ENCODE assay signal across 8 mouse cellular contexts in the genomic region with DNA sequence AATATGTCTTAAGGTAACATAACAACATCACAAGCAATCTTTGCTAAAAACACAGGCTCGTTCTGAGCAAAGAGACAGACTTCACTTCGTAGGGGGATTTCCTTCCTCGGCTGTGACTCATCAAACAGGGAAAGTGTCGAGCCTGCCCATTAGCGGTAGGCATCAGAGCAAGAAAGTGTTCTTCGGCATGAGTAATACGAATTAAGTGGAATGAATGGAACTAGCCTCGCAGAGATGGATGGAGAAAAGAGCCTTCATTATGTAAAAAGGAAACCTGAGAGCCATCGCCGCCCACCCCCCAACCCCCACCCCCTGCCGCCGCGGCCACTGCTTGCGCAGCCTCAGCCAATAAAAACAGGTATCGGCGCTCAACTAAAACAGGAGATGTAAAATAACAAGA. TPM values are rescaled to one million over a fixed set of nuclear protein-coding genes. Genes with fewer than 3 reads are reported as not detected.
DNase-seq lines count a peak whose midpoint lies in the region; ATAC-seq and TF ChIP-seq lines count a peak whose summit lies in the region.

No protein-coding gene starts in this region.

- no peaks in the 10 kb centered on the region for H3K9me3 ChIP-seq in kidney, embryonic 14.5 days (ENCODE audit: control insufficient read depth, low read length)
- H3K9me3 ChIP-seq in forebrain, postnatal 0 days (ENCODE audit: low read length) = no peaks in the 10 kb centered on the region
- no peaks in the 10 kb centered on the region for H3K9me3 ChIP-seq in liver, embryonic 14.5 days (ENCODE audit: control insufficient read depth, low read length)
- no peaks in the 10 kb centered on the region for H3K9me3 ChIP-seq in stomach, embryonic 15.5 days

- H3K4me1 ChIP-seq in kidney, embryonic 14.5 days (ENCODE audit: control insufficient read depth, insufficient read depth, low read length) = peaks cover 6% of the 10 kb centered on the region; the same call in 1 of the 2 replicates
- H3K4me1 ChIP-seq in forebrain, postnatal 0 days (ENCODE audit: insufficient read depth) = no peaks in the 10 kb centered on the region
- peaks cover 0 to 3% of the 10 kb centered on the region in 2 experiments; a peak in 2 of 4 replicates for H3K4me1 ChIP-seq in liver, embryonic 14.5 days (replicated peaks; ENCODE audit: control insufficient read depth in 2 of 2, insufficient read depth in 2 of 2, low read length in 1 of 2)
- H3K4me1 ChIP-seq in stomach, embryonic 15.5 days = no peaks in the 10 kb centered on the region

- ATAC-seq in kidney, embryonic 14.5 days (ENCODE audit: low FRiP score, low TSS enrichment) = peak; percentile 63; the same call in 1 of the 2 replicates
- ATAC-seq in forebrain, postnatal 0 days = peak; percentile 73
- ATAC-seq in liver, embryonic 14.5 days (ENCODE audit: insufficient read depth) = no peak
- ATAC-seq in stomach, embryonic 15.5 days (ENCODE audit: insufficient read depth, low FRiP score, low read depth) = no peak

- H3K27ac ChIP-seq in kidney, embryonic 14.5 days (ENCODE audit: low read depth, low read length) = no peak overlapping the region
- no peak overlapping the region for H3K27ac ChIP-seq in forebrain, postnatal 0 days (ENCODE audit: low read depth, low read length)
- no peak overlapping the region for H3K27ac ChIP-seq in liver, embryonic 14.5 days
- H3K27ac ChIP-seq in stomach, embryonic 15.5 days = no peak overlapping the region

- H3K4me2 ChIP-seq in kidney, embryonic 14.5 days (replicated peaks; ENCODE audit: low read depth, low read length) = peak overlapping the region; percentile 48
- peak overlapping the region; percentile 50 for H3K4me2 ChIP-seq in forebrain, postnatal 0 days (ENCODE audit: low read depth)
- H3K4me2 ChIP-seq in liver, embryonic 14.5 days (ENCODE audit: low read depth) = peak overlapping the region; percentile 48
- H3K4me2 ChIP-seq in stomach, embryonic 15.5 days = peak overlapping the region; percentile 64

- peak overlapping the region; percentile 33 for H3K4me3 ChIP-seq in kidney, embryonic 14.5 days (ENCODE audit: low read length)
- H3K4me3 ChIP-seq in forebrain, postnatal 0 days (ENCODE audit: low read depth, low read length) = peak overlapping the region; percentile 27
- H3K4me3 ChIP-seq in liver, embryonic 14.5 days (ENCODE audit: insufficient read depth in 1 of 2, low read depth in 2 of 2, low read length in 2 of 2) = peak overlapping the region; percentile 5 to 35; a peak in 3 of 4 replicates
- H3K4me3 ChIP-seq in stomach, embryonic 15.5 days (replicated peaks) = peak overlapping the region; percentile 30

- no peak for TF ChIP-seq CTCF in forebrain, postnatal 0 days (IDR thresholded peaks at IDR 0.05; ENCODE audit: low read depth)
- no peak for TF ChIP-seq CTCF in liver, embryonic 14.5 days (IDR thresholded peaks at IDR 0.05; ENCODE audit: low read depth)

- intact Hi-C loops in gastrocnemius, postnatal 14 days (cut with DNase I; ENCODE audit: low total_unique reads) = no loop called here

- no peaks in the 10 kb centered on the region for H3K36me3 ChIP-seq in kidney, embryonic 14.5 days (ENCODE audit: control insufficient read depth, insufficient read depth, low read length)
- H3K36me3 ChIP-seq in forebrain, postnatal 0 days (ENCODE audit: insufficient read depth) = no peaks in the 10 kb centered on the region
- H3K36me3 ChIP-seq in liver, embryonic 14.5 days (replicated peaks; ENCODE audit: control insufficient read depth, insufficient read depth, low read depth) = no peaks in the 10 kb centered on the region
- H3K36me3 ChIP-seq in stomach, embryonic 15.5 days = no peaks in the 10 kb centered on the region

- no peak for TF ChIP-seq EP300 in liver, embryonic 14.5 days (IDR thresholded peaks at IDR 0.05; ENCODE audit: low read depth)

- H3K9ac ChIP-seq in kidney, embryonic 14.5 days (ENCODE audit: low read depth, low read length) = no peak overlapping the region
- H3K9ac ChIP-seq in forebrain, postnatal 0 days = no peak overlapping the region
- no peak overlapping the region for H3K9ac ChIP-seq in liver, embryonic 14.5 days (replicated peaks)
- H3K9ac ChIP-seq in stomach, embryonic 15.5 days = no peak overlapping the region

- H3K27me3 ChIP-seq in kidney, embryonic 14.5 days (ENCODE audit: control insufficient read depth, insufficient read depth, low read length) = no peaks in the 10 kb centered on the region
- no peaks in the 10 kb centered on the region for H3K27me3 ChIP-seq in forebrain, postnatal 0 days (ENCODE audit: insufficient read depth, low read length)
- no peaks in the 10 kb centered on the region for H3K27me3 ChIP-seq in liver, embryonic 14.5 days (ENCODE audit: control insufficient read depth, insufficient read depth, low read length)
- H3K27me3 ChIP-seq in stomach, embryonic 15.5 days (replicated peaks) = no peaks in the 10 kb centered on the region

- no peak for DNase-seq in kidney, adult 18-20 months
- DNase-seq in NIH3T3 (ENCODE audit: low read depth) = peak; percentile 60
- DNase-seq in forebrain, postnatal 0 days = no peak
- DNase-seq in liver, embryonic 14.5 days (ENCODE audit: low read depth in 3 of 3, low spot score in 3 of 3) = peak in 1 of 3 experiments; percentile 11
- DNase-seq in gastrocnemius, postnatal 14 days = no peak
- DNase-seq in kidney, postnatal 10 days = no peak

- WGBS in kidney, embryonic 14.5 days = under 1% methylated on average over 16 of the region's 16 CpGs
- under 1% methylated on average over 16 of the region's 16 CpGs for WGBS in forebrain, postnatal 0 days
- 2% methylated on average over 16 of the region's 16 CpGs for WGBS in liver, embryonic 14.5 days (ENCODE audit: insufficient replicate concordance)
- 2% methylated on average over 16 of the region's 16 CpGs for WGBS in stomach, embryonic 15.5 days

RNA-seq across cellular contexts. Expression of a gene that starts 10.3 kb away (rescaled TPM):
- polyA plus RNA-seq in kidney, embryonic 14.5 days (2014; fragmentation: Nextera tagmentation; extraction: Ambion mirVana) = 4.3 and 6.4 TPM in 2 replicates
- total RNA-seq in forebrain, postnatal 0 days (2014; rRNA removed) = 19.9 and 27.8 TPM in 2 replicates
- 3.9 and 9.2 TPM in 2 replicates for polyA plus RNA-seq in forebrain, postnatal 0 days (2015; fragmentation: Nextera tagmentation; extraction: Ambion mirVana)
- 0.17 and 0.21 TPM in 2 replicates for polyA plus RNA-seq in liver, embryonic 14.5 days (2012; rRNA removed)
- polyA plus RNA-seq in liver, embryonic 14.5 days (2014; fragmentation: Nextera tagmentation; extraction: Ambion mirVana) = 0.10 and 0.22 TPM in 2 replicates
- 2.6 and 4.4 TPM in 2 replicates for polyA plus RNA-seq in stomach, embryonic 15.5 days (2015; fragmentation: Nextera tagmentation; extraction: Ambion mirVana)
- under 1 TPM; 0.45 to 0.55 TPM for total RNA-seq in gastrocnemius, postnatal 14 days (2021)

Comparison
In these comparisons a context has a peak if more than half of its experiments do, and no peak if none do; other contexts are left out.
1. ATAC-seq: peak in kidney, embryonic 14.5 days (single experiment) and forebrain, postnatal 0 days (single experiment); none in liver, embryonic 14.5 days (single experiment) and stomach, embryonic 15.5 days (single experiment).
2. Peak in every context shown above with its lines, with median percentiles within 50 percentile points of each other: H3K4me2 ChIP-seq and H3K4me3 ChIP-seq.